Mouse (Mus musculus) heart, adult 2 months (tissue): ENCODE results near the gene Lsmem1. TPM values are rescaled to one million over a fixed set of nuclear protein-coding genes. Genes with fewer than 3 reads are reported as not detected.
A peak's percentile ranks its signal among the peaks of the same experiment; 100 is the strongest.
"Not testable (repeated sequence)": the region's sequence is repeated elsewhere in the genome, so short reads cannot be mapped to it uniquely, and the experiment has no call there.

Experiments used
- DNase-seq, 2 experiments: peaks; one replicate each; pipeline ENCODE4 v3.0.0; 2021
- H3K27ac ChIP-seq: fragments of 200-600 bp; 2 replicates; pipeline ENCODE4 v1.8.1; 2022
- H3K27me3 ChIP-seq: fragments of 200-500 bp; 2 replicates; pipeline ENCODE4 v1.6.1; 2012; ENCODE audit warnings: mild to moderate bottlenecking, low read length, inconsistent platforms, mixed read lengths; ENCODE audit not compliant: control insufficient read depth, insufficient read depth
- H3K36me3 ChIP-seq: fragments of 200-500 bp; 2 replicates; pipeline ENCODE4 v1.6.1; 2012; ENCODE audit warnings: low read length, inconsistent platforms; ENCODE audit not compliant: control insufficient read depth, insufficient read depth
- H3K4me1 ChIP-seq: fragments of 200-500 bp; 2 replicates; pipeline ENCODE4 v1.6.1; 2011; ENCODE audit warnings: low read length; ENCODE audit not compliant: control insufficient read depth, insufficient read depth
- H3K4me3 ChIP-seq: fragments of 200-600 bp; 2 replicates; pipeline ENCODE4 v1.8.1; 2022
- H3K79me2 ChIP-seq: fragments of 200-500 bp; replicated peaks from 2 replicates; pipeline ENCODE4 v1.6.1; 2012; ENCODE audit warnings: mild to moderate bottlenecking, inconsistent platforms, low read length, moderate library complexity, mixed read lengths; ENCODE audit not compliant: control insufficient read depth, insufficient read depth
- H3K9ac ChIP-seq: fragments of 200-500 bp; 2 replicates; pipeline ENCODE4 v1.6.1; 2012; ENCODE audit warnings: low read depth, mild to moderate bottlenecking, control low read depth, inconsistent platforms, low read length, mixed read lengths
- CTCF ChIP-seq: fragments of 200-600 bp; IDR thresholded peaks from 2 replicates; pipeline ENCODE4 v1.8.1; 2022; ENCODE audit warnings: antibody characterized with exemption, mild to moderate bottlenecking, moderate library complexity
- EP300 ChIP-seq: fragments of 200-500 bp; IDR thresholded peaks from 2 replicates; pipeline ENCODE4 v1.6.1; 2011; ENCODE audit warnings: low read depth, low read length, control low read depth; ENCODE audit not compliant: insufficient read depth
- POLR2A ChIP-seq: fragments of 200-500 bp; IDR thresholded peaks from 2 replicates; pipeline ENCODE4 v1.6.1; 2011; ENCODE audit warnings: mild to moderate bottlenecking, low read depth, low read length, control low read depth; ENCODE audit not compliant: insufficient read depth
- WGBS: fragments of 180-500 bp; shearing (Covaris S2); methylation state at CpG from one replicate; pipeline ENCODE4 v1.1.7; 2018; 5-methylcytosine and 5-hydroxymethylcytosine counted together
- intact Hi-C: fragments of 180-260 bp; cut with DNase I; formaldehyde crosslinking; loops from one replicate; pipeline ENCODE4 v1.15.1; 2025
- polyA plus RNA-seq: library from polyadenylated mRNA; depleted of rRNA; stranded (reverse); fragments of >200 nt; gene quantifications from 2 replicates; pipeline ENCODE4 v1.2.3, GENCODE M21; 2012
- total RNA-seq, 2 experiments: library from RNA; stranded (reverse); gene quantifications; 2 replicates each; pipeline ENCODE4 v1.2.3; 2021

The Lsmem1 gene
- total and polyA plus RNA-seq, 3 experiments = 22.2 to 45.4 (median 43.2) TPM

GRCm38 (mm10) chr12:40198427-40198826 lies 863 bp downstream of the Lsmem1 start:
- H3K36me3 ChIP-seq = peaks cover 13% of the 10 kb centered on the region
- TF ChIP-seq POLR2A (peak; percentile 53; the same call in 1 of the 2 replicates), EP300 (peak; percentile 77), CTCF (0 out of 2 replicates have a peak, but pooled peaks have one; percentile 5)
- H3K9ac ChIP-seq = peak overlapping the region; percentile 60
- WGBS = 42% methylated on average over 9 of the region's 9 CpGs
- peak overlapping the region; percentile 49 for H3K4me3 ChIP-seq
- H3K27ac ChIP-seq = peak overlapping the region; percentile 94
- peak; percentile 36 to 59 for DNase-seq
- no peaks in the 10 kb centered on the region for H3K79me2 ChIP-seq
- no peaks in the 10 kb centered on the region for H3K27me3 ChIP-seq
- H3K4me1 ChIP-seq = no peaks in the 10 kb centered on the region
- intact Hi-C loops = loop anchor here (10.0 kb wide), 1 partner anchor 486 kb away; no protein-coding TSS in a partner anchor

DNA sequence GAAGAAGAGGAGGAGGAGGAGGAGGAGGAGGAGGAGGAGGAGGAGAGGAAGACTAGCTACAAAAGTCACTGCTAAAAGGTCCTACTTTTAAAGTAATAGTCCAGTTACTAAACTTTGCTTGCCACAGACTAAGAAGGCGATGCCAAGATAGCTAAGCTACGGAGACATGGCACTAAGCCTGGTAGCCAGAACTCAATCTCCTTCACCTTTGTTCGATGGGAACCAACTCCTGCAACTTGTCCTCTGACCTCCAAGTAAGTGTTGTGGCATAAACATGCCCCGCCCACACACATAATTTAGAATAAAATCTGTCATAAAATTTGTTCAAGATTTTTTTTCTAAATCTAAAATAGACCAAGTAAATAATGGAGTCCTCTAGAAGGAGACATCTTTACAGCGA lies 1.3 kb downstream of the Lsmem1 start:
- Histone ChIP-seq H3K9ac (peak overlapping the region; percentile 80), H3K27ac (peak overlapping the region; percentile 94), H3K79me2 (no peaks in the 10 kb centered on the region), H3K27me3 (no peaks in the 10 kb centered on the region), H3K4me3 (peak overlapping the region; percentile 49), H3K36me3 (peaks cover 13% of the 10 kb centered on the region), H3K4me1 (no peaks in the 10 kb centered on the region)
- DNase-seq = no peak
- no peak for TF ChIP-seq CTCF
- TF ChIP-seq POLR2A = no peak
- no peak for TF ChIP-seq EP300
- intact Hi-C loops = loop anchor here (10.0 kb wide), 1 partner anchor 487 kb away; no protein-coding TSS in a partner anchor
- 62% methylated on average over 5 of the region's 5 CpGs for WGBS

- Histone ChIP-seq H3K4me1 (no peaks in the 10 kb centered on the region), H3K27ac (peak overlapping the region; percentile 33), H3K79me2 (no peaks in the 10 kb centered on the region), H3K36me3 (peaks cover 9% of the 10 kb centered on the region), H3K9ac (no peak overlapping the region), H3K4me3 (no peak overlapping the region), H3K27me3 (no peaks in the 10 kb centered on the region)
- peak in 1 of 2 experiments; percentile 34 for DNase-seq
- TF ChIP-seq POLR2A = no peak
- no peak for TF ChIP-seq CTCF
- 0 out of 2 replicates have a peak, but pooled peaks have one; percentile 40 for TF ChIP-seq EP300
- intact Hi-C loops = loop anchor here (10.0 kb wide), 1 partner anchor 487 kb away; no protein-coding TSS in a partner anchor
These were observed 1.8 kb downstream of the Lsmem1 start for GRCm38 (mm10) chr12:40197511-40197910.

DNA sequence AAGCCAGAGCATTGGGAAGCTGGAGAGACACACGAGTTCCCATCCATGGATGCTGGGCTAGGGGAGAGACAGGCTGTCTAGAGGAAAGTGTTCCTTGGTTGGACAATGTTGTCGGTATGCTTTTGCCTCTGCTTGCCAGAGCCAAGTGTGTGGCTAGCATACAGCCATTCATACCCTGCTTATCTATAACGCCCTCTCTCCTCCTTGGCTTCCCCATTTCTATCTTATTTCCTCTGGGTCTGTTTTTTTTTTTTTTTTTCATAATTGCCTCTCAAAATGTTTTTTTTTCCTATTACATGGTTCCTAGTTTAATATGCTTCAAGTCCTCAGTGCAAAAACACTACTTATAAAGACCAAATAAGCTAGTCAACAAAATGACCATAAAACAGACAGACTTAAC lies 13.8 kb downstream of the Lsmem1 start:
- Histone ChIP-seq H3K79me2 (no peaks in the 10 kb centered on the region), H3K4me1 (no peaks in the 10 kb centered on the region), H3K27me3 (no peaks in the 10 kb centered on the region), H3K9ac (no peak overlapping the region), H3K36me3 (no peaks in the 10 kb centered on the region), H3K27ac (no peak overlapping the region), H3K4me3 (no peak overlapping the region)
- 45% methylated on average over 3 of the region's 3 CpGs for WGBS
- intact Hi-C loops = no loop called here
- DNase-seq = no peak
- TF ChIP-seq POLR2A = no peak
- TF ChIP-seq CTCF = no peak
- TF ChIP-seq EP300 = no peak

DNA sequence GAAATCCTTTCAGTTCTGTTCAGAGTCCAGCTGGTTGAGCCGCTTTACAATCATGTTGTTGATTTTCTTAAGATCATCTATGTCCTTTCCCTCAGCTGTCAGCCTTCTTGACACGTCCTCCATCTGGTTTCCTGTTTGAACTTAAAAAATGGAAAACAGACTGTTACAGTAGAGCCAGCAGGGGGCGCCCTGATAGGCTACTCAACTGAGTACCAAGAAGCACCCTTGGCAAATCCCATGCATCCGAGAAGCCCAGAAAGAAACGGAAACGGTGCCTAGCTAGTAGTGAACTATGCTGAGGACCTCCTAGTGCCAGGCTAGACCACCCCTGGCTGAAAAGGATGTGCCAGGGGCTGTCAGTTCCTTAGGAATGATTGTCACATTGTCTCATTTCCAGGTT lies 22.2 kb downstream of the Lsmem1 start:
- no peak overlapping the region for H3K9ac ChIP-seq
- no peaks in the 10 kb centered on the region for H3K79me2 ChIP-seq
- intact Hi-C loops = loop anchor here (1.0 kb wide), 1 partner anchor 23 kb away; no protein-coding TSS in a partner anchor
- no peaks in the 10 kb centered on the region; the same call in 1 of the 2 replicates for H3K4me1 ChIP-seq
- H3K27ac ChIP-seq = no peak overlapping the region
- DNase-seq = peak; percentile 29 to 33
- no peaks in the 10 kb centered on the region for H3K27me3 ChIP-seq
- WGBS = 36% methylated on average over 6 of the region's 6 CpGs
- TF ChIP-seq POLR2A (no peak), CTCF (peak; percentile 82), EP300 (no peak)
- no peak overlapping the region for H3K4me3 ChIP-seq
- H3K36me3 ChIP-seq = no peaks in the 10 kb centered on the region

DNA sequence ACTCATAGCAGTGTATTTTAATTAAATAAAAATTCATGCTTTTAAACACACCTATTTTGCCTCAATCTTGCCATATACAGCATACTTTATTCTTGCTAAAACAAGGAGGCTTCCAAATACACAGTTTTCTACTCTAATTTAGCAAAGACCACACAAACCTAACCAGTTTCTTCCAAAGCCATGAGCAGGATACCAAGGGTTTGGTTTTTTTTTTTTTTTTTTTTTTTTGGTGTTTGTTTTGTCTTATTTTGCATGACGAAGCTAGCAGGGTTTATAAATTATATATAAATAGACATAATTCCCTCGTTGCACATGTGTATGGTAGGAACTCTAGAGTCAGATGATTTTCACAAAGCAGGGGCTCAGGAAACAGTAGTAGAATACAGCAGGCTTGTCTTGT lies 23.1 kb downstream of the Lsmem1 start:
- WGBS = 64% methylated on average over 2 of the region's 2 CpGs
- TF ChIP-seq POLR2A (no peak), EP300 (no peak), CTCF (no peak)
- Histone ChIP-seq H3K9ac (no peak overlapping the region), H3K4me1 (no peaks in the 10 kb centered on the region; the same call in 1 of the 2 replicates), H3K79me2 (no peaks in the 10 kb centered on the region), H3K27ac (no peak overlapping the region), H3K27me3 (no peaks in the 10 kb centered on the region), H3K4me3 (no peak overlapping the region), H3K36me3 (no peaks in the 10 kb centered on the region)
- no peak for DNase-seq
- intact Hi-C loops = no loop called here

DNA sequence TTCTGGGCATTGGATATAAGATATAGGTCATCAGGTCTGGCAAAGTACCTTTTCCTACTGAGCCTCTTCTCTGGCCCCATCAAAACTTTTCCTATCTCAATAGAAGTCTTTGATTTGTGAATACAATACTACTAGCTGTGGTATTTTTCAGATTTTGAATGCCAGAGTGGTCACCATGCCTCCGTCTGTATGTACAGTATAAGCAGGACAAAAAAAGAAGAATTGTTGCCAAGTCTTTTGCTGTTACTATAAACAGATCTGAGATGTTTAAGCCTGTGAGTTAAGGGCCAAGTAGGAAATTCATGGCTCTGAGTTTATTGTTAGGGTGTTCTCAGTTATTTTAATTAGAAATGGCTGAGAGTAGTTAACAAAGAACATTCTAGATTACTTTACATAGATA lies 24.1 kb downstream of the Lsmem1 start:
- H3K79me2 ChIP-seq, H3K27ac ChIP-seq, H3K4me3 ChIP-seq, H3K4me1 ChIP-seq, H3K27me3 ChIP-seq, intact Hi-C loops, H3K9ac ChIP-seq, H3K36me3 ChIP-seq, DNase-seq: not testable (repeated sequence)
- WGBS = 13% methylated on average over 1 of the region's 1 CpGs
